Mouse (Mus musculus): Measurements from ENCODE around the gene Nans.
A peak's percentile ranks its signal among the peaks of the same experiment; 100 is the strongest.

Gene Nans

GRCm38 (mm10) chr4:46485696-46486417 is 3.2 kb upstream of the Nans start:
- DNase-seq (ENCODE audit: low spot score in 2 of 2), result peak; percentile 50 to 58

GRCm38 (mm10) chr4:46487348-46487747 is 1.7 kb upstream of the Nans start:
- peak; percentile 54 to 55 for DNase-seq (ENCODE audit: low spot score in 2 of 2)

DNA sequence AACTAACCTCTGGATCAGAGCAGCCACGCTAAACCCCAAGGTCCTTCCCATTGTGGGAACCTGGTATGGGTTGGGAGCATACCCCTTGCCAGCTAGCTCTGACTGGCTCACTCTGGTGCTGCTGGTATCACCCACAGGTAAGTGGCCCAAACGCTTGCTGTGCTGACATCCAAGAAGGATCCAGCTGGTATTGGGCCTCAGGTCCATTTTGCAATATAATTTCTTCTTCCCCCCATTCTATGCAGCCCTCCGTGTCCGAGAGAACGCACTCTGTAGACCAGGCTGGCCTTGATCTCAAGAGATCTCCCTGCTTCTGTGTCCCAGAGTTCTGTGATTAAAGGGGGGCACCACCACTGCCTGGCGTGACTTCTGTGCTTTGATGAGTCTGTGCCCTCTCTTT is 4.0 kb downstream of the Nans start:
- DNase-seq (ENCODE audit: low spot score in 2 of 2), result no peak

DNA sequence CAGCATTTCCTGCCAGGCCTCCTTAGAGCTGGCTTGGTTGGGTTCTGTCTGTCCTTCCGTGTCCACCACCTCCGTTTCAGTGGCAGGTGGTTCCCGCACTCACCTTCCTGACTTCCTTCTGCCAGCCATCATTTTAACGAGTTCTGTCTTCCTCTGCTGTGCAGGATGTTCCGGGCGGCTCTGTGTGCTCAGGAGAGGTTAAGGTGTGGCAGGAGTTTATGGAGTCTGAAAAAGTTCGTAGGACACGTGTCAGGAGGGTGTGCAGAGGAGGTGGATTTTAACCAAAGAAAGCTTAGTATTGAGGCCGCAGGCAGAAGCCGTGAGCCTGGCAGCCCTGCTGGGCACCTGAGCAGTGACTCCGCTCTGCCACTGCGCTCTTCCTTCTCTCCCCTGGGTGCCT is 6.5 kb downstream of the Nans start:
- DNase-seq (ENCODE audit: low spot score in 2 of 2), result no peak

DNA sequence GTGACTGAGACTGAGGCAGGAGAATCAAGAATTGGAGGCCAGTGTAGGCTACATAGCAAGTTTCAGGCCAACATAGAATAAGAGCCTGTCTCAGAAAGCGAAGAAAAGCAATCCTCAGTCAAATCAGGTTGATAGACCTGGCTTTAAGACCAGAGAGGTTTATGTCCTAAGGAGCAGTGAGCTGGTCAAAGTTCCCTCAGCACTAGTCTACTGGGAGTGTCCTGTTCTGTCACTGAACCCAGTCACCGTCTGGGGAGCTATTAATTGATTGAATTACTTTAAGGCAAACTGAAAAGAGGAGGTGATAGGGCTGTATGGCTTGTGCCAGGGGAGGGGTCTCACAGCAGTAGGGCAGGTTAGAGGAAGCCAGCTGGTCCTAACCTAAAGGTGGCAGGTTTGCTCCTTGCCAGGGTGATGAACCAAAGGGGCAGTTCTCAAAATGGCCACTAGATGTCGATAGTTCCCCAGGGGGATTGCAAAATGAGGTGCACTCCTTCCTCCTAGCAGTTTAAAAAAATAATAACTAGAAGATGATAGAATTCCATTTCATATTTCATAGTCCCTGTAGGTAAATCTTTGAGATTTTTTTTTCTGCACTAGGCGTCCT is 8.3 kb downstream of the Nans start:
- DNase-seq (ENCODE audit: low spot score in 2 of 2), result peak in 1 of 2 experiments; percentile 40

DNA sequence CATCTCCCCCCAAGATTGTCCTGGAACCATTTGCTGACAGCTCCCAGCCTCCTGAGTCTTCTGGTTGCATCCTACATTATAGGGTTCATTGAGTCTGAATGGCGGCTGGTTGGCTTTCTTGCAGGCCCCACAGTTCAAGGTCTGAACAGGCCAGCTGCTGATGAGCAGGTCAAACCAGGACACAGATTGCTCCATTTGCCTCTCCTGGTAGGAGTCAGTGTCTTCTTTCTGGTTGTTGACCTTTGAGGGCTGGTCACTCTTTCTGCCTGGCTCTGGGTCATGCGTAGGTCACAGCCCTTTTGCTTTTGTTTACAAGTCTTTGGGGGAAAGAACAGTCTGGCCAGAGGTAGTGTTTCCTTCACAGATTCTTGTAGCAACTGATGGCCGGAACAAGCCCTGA is 9.5 kb downstream of the Nans start:
- DNase-seq (ENCODE audit: low spot score in 2 of 2), result no peak

DNA sequence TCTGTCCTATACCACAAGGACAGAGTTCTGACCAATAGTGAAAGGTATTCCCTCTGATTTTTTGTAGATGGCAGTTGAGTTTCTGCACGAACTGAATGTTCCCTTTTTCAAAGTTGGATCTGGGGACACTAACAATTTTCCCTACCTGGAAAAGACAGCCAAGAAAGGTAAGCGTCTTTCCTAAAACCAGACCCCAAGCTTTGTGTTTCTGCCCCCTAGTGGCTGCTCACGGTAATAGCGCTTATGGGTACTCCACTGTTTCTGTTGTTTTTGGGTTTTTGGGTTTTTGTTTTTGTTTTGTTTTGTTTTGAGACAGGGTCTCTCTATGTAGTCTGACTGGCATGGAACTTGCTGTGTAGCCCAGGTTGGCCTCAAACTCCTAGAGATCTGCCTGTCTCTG is 9.9 kb downstream of the Nans start:
- DNase-seq (ENCODE audit: low spot score in 2 of 2), result no peak

GRCm38 (mm10) chr4:46502606-46503502 is 13.8 kb downstream of the Nans start:
- DNase-seq (ENCODE audit: low spot score in 2 of 2), result no peak

GRCm38 (mm10) chr4:46503881-46504280 is 14.8 kb downstream of the Nans start:
- DNase-seq (ENCODE audit: low spot score in 2 of 2), result no peak

DNA sequence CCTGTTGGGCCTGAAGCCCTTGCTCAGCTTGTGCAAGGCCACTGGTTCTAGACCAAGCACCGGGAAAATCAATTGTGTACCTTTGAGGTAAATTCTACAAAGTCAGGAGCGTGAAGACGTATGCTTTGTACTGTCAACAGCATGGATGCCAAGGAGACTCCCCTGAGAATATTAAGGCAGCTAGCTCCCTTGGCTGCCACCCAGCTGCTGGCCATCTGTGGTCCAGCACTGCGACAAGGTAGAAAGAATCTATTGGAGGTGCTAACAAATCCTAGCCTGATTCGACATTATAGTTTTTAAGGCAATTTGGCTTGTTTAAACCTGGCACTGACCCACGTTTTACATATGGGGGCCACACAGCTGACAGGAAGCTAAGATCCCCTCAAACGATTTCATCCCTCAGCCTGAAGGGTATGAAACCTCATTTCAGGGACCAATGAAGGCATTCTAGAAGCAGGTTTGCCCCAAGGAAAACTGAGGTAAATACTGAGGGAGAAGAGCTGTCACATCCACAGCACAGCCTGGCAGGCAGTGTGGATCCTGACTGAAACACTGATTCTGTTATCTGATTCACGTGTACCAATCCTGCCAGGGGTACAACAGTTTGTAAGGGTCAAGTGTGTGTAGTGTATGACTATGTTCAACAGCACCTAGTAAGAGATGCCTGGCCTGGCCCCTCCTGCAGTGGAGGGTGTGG is 16.5 kb downstream of the Nans start:
- DNase-seq (ENCODE audit: low spot score in 2 of 2), result no peak

DNA sequence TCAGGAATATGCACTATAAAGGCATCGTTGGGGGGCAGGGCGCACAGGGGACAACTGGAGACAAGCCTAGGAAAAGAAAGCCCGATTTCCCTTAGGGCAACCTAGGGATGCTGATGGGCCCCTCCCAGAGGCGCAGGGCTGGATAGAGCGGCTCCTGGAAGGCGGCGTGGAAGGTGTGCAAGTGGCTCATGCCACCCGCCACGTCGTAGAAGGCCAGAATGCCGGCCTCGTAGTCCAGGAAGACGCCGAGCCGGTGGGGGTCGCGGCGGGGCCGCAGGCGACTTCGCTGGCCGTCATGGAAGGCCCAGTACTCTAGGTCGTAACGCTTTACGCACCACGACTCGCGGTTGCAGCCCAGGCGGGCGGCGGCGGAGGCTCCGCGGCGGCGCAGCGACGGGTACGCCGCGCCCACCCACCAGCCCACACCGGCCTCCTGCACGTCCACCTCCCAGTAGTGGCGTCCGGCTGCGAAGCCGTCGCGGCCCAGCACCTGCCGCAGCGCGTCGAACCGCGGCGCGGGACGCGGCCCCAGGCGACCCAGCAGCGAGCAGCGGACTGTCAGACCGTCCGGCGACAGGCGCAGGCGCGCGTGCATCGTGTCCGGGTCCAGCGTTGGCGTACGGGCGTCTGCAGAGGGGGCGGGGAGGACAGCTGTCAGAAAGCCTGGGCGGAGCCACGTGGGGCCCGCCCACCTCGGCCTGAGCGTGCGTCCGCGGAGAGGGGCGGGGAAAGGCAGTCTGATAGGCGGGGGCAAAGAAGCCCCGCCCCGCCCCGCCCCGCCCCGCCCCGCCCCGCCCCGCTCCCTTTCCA is 18.0 kb downstream of the Nans start:
- DNase-seq (ENCODE audit: low spot score in 2 of 2), result peak; percentile 90 to 92

DNA sequence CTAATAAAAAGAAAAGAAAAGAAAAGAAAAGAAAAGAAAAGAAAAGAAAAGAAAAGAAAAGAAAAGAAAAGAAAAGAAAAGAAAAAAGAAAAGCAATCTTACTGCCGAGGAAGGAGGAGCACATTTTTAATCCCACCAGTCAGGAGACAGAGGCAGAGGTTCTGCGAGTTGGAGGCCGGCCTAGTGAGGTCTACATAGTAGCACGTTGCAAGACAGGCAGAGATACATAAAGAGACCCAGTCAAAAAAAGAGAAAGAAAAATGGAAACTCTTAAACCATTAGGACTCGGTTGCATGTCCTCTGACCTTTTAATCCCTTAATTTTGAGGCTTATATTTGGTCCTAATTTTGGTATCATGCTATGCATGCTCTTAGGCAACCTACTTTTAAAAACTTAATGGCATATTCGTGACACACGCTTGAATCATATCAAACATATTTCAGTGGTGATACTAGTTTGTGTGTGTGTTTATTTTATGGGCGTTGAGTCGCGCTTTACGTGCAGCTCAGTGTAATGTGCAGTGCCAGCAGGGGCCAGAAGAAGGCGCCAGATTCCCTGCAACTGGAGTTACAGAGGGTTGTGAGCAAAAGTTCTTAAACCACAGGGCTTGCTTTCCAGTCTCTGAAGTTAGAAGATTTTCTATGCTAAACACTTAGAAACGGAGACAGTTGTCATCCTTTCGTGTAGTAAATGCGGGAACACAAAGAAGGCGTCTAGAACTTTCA is 18.9 kb downstream of the Nans start:
- DNase-seq (ENCODE audit: low spot score in 2 of 2), result peak; percentile 40 to 67

- no peak for DNase-seq (ENCODE audit: low spot score in 2 of 2)
Observed at GRCm38 (mm10) chr4:46520491-46520890, 31.4 kb downstream of the Nans start.

DNA sequence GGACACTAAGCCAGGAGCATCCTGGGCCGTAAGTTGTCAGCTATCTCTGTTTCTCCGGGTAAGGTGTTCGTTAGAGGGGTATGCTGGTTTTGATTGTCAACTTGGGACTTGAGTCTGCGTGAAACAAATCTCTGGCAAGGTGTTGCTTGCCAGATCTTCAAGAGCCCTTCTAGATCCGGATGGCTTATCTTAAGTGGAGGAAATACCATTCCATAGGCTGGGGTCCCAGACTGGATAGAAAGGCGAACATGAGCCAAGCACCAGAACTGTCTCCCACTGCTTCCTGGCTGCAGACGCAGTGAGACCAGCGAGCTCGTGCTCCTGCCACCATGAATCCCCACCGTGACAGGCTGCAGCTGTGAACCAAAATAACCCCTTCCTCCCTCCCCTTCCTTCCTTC is 32.4 kb downstream of the Nans start:
- DNase-seq (ENCODE audit: low spot score in 2 of 2), result no peak

DNA sequence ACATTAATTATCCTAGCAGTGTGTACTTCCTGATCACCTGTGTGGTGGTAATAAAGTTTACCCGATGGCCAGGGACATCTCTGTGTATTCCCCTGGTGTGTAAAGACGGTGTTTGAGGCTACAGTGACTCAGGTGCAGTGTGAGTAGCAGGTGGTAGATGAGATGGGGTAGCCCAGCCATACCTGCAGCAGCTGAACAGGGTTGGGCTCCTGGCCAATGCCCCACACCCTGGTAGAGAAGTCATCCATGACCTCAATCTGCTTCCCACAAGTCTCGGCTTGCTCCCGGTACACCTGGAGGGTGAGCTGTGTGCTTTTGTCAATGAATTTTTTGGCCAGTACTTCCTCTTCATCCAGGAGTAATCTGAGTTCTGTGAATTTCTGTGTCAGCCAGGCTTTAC is 34.3 kb downstream of the Nans start:
- no peak for DNase-seq (ENCODE audit: low spot score in 2 of 2)

DNA sequence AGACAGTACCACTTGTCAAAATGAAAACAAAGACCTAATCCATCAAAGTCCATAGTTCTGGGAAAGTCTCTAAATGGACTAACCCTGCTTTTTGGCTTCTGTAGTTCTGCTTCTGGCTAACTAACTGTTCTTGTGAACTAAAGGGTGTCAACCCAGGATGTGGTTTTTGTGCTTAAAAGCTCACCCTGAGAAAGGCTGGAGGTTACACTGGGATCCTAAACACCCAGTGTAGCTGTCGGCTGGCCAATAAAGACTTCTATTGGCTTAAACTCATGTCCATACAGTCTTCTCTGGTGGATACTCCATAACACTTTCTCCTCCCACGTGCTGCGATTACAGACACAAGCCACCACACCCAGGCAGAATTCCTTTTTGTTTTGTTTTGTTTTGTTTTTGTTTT is 37.2 kb downstream of the Nans start:
- DNase-seq (ENCODE audit: low spot score in 2 of 2), result no peak

DNA sequence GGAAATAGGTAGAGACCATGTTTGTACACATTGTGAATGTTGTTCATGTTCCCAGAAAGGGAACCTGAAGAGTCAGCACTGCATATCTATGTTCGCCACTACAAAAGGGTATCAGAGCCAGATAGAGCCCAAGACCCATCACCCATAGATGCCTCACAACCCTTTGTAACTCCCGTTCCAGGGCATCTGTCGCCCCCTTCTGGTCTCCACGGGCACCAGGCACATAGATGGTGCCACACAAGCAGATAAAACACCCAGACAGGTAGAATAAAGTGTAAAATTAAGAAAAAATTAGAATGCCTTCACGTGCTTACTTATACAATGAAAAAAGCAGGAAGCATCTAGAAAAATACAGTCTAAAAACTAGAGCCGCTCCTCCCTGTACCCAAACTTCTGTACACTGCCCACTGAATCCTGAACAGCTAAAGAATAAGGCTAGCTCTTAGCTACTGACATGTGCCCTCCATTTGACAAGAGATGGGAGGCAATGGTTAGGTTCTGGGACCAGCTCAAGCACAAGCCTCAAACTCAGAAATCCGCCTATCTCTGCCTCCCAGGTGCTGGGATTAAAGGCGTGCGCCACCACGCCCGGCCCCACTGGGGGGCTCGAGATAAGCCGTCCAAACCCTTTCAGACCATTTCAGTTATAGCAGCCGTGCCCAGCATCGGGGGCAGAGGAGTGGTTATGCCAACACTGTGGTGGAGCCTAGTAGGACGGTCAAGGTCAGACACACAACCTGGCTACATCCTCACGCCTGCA is 37.9 kb downstream of the Nans start:
- DNase-seq (ENCODE audit: low spot score in 2 of 2), result no peak

- DNase-seq (ENCODE audit: low spot score in 2 of 2), result no peak
Observed at GRCm38 (mm10) chr4:46527558-46527926, 38.5 kb downstream of the Nans start.

DNA sequence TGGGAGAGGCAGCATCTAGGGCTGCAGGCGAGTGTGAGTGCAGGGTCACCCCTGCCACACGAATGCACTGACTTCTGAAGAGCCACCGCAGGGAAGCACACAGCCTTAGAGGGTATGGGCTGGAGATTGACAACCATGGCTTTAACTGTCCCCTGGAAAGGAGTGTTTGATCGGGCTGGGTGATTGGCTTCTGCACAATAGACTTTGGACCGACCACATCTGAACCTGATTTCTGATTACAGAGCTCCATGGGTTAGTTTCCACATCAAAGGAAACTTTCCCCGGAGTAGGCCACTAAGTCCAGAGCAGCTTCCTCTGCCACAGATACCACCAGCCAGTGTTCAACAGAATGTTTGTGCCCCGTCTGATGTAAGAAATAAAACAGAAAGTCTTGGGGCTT is 40.7 kb downstream of the Nans start:
- DNase-seq (ENCODE audit: low spot score in 2 of 2), result no peak

GRCm38 (mm10) chr4:46532511-46532910 is 43.5 kb downstream of the Nans start:
- no peak for DNase-seq (ENCODE audit: low spot score in 2 of 2)
